Mouse (Mus musculus) heart, embryonic 13.5 days (tissue): ENCODE results near the gene Rftn1. TPM values are rescaled to one million over a fixed set of nuclear protein-coding genes. Genes with fewer than 3 reads are reported as not detected.

Source experiments
- ATAC-seq: fragments of 200-750 bp; cut with Nextera tagmentation; 2 replicates; pipeline ENCODE4 v1.8.0; 2017; ENCODE audit warnings: moderate TSS enrichment; ENCODE audit not compliant: insufficient number of reproducible peaks, low FRiP score, low TSS enrichment; ENCODE audit errors: extremely low read depth
- H3K27ac ChIP-seq: fragments of 300-500 bp; sonication (generic); replicated peaks from 2 replicates; pipeline ENCODE4 v1.5.1; 2015; ENCODE audit warnings: moderate library complexity, mild to moderate bottlenecking, inconsistent platforms
- H3K27me3 ChIP-seq: fragments of 300-500 bp; sonication (generic); replicated peaks from 2 replicates; pipeline ENCODE4 v1.6.1; 2015; ENCODE audit warnings: mild to moderate bottlenecking, inconsistent platforms
- H3K36me3 ChIP-seq: fragments of 300-500 bp; sonication (generic); 2 replicates; pipeline ENCODE4 v1.6.1; 2015; ENCODE audit warnings: mild to moderate bottlenecking, inconsistent platforms
- H3K4me1 ChIP-seq: fragments of 300-500 bp; sonication (generic); 2 replicates; pipeline ENCODE4 v1.6.1; 2015; ENCODE audit warnings: inconsistent platforms
- H3K4me2 ChIP-seq: fragments of 300-500 bp; sonication (generic); 2 replicates; pipeline ENCODE4 v1.6.1; 2015; ENCODE audit warnings: inconsistent platforms, mild to moderate bottlenecking, moderate library complexity
- H3K4me3 ChIP-seq: fragments of 300-500 bp; sonication (generic); 2 replicates; pipeline ENCODE4 v1.5.1; 2015; ENCODE audit warnings: moderate library complexity, mild to moderate bottlenecking, inconsistent platforms
- H3K9ac ChIP-seq: fragments of 300-500 bp; sonication (generic); 2 replicates; pipeline ENCODE4 v1.6.1; 2015; ENCODE audit warnings: inconsistent platforms, mild to moderate bottlenecking, moderate library complexity
- H3K9me3 ChIP-seq: fragments of 300-500 bp; sonication (generic); 2 replicates; pipeline ENCODE4 v1.6.1; 2016; ENCODE audit warnings: inconsistent platforms
- WGBS: fragments of 180-500 bp; shearing (Covaris S2); methylation state at CpG from one replicate; pipeline ENCODE4 v1.1.7; 2015; ENCODE audit warnings: mixed read lengths; 5-methylcytosine and 5-hydroxymethylcytosine counted together
- polyA plus RNA-seq: library from polyadenylated mRNA; unstranded; fragments of >200 nt; fragmentation: Nextera tagmentation; extraction: Ambion mirVana; gene quantifications from 2 replicates; pipeline ENCODE4 v1.2.1, GENCODE M21; 2015

The Rftn1 gene
- polyA plus RNA-seq, 1 experiment from 2014 or later: 26.3 TPM

DNA sequence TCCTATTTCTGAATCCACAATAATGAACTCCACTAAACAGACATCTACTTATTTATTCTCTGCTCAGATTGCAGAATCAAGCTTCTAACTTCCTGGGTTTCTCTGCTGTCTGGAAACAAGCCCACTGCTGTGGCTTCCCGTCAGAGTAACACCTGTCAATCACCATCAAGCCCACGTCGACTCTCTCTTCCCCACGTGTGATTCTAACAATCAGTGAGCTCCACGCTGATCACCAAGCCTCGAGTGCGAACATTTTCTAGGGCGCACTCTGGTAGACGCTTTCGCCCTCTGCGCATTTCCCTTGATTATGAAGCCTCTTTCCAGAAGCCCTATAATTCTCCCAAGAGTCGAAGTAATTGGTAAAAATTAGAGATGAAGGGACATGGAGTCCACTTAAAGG lies 90.4 kb downstream of the Rftn1 start:
- no peak overlapping the region for H3K4me2 ChIP-seq
- H3K27me3 ChIP-seq: no peaks in the 10 kb centered on the region
- H3K27ac ChIP-seq: no peak overlapping the region
- ATAC-seq: no peak
- 48% methylated on average over 12 of the region's 12 CpGs for WGBS
- 0 out of 2 replicates have a peak, but pooled peaks cover 3% of the 10 kb centered on the region for H3K9me3 ChIP-seq
- H3K4me3 ChIP-seq: no peak overlapping the region
- peaks cover 5% of the 10 kb centered on the region for H3K4me1 ChIP-seq
- H3K36me3 ChIP-seq: peaks cover 5% of the 10 kb centered on the region; the same call in 1 of the 2 replicates
- H3K9ac ChIP-seq: no peak overlapping the region; the same call in 1 of the 2 replicates

DNA sequence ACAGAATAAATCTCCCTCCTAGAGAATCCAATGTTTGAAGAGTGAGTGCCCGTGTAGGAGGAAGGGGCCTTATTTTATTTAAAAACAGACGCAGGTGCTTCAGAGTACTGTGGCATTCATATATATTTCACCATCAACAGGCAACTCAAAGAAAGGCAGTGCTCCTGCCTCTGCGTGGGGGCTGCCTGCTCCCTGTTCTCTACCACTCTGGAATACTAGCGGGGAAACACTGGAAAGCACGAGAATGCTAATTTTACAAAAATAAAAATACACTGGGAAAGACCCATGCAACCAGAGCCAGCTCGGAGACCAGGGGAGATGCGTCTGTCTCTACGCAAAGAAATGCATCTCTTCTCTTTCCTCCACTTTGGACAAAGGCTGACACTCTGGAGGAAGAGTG lies 91.1 kb downstream of the Rftn1 start:
- Histone ChIP-seq H3K4me2 (no peak overlapping the region), H3K9me3 (no peaks in the 10 kb centered on the region), H3K4me1 (peaks cover 5% of the 10 kb centered on the region), H3K27me3 (no peaks in the 10 kb centered on the region), H3K36me3 (no peaks in the 10 kb centered on the region), H3K27ac (no peak overlapping the region), H3K4me3 (no peak overlapping the region), H3K9ac (no peak overlapping the region)
- 60% methylated on average over 8 of the region's 8 CpGs for WGBS
- ATAC-seq: no peak

DNA sequence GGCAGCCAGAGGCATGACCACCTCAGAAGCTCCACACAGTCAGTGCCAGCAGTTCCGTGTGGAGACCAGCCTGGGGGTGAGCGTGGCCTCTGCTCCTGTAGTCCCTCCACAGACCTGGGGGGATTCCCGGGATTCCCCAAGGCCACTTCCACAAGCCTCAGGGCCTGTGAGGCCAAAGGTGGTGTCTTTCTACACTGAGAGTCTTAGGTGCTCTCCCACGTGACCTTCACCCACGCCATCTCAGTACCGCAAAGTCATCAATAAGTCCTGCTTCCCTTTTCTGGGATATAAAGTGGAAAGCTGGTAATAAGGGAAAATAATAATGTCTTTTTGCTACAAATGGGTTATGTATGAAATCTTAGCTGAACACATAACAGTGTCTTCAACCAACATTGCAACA lies 92.2 kb downstream of the Rftn1 start:
- no peak overlapping the region for H3K4me2 ChIP-seq
- H3K27ac ChIP-seq: no peak overlapping the region
- H3K9me3 ChIP-seq: no peaks in the 10 kb centered on the region
- H3K9ac ChIP-seq: no peak overlapping the region
- H3K4me1 ChIP-seq: peaks cover 12% of the 10 kb centered on the region
- no peaks in the 10 kb centered on the region for H3K27me3 ChIP-seq
- no peak for ATAC-seq
- H3K4me3 ChIP-seq: no peak overlapping the region
- no peaks in the 10 kb centered on the region for H3K36me3 ChIP-seq
- WGBS: 80% methylated on average over 6 of the region's 6 CpGs

GRCm38 (mm10) chr17:50097831-50098230 lies 92.6 kb downstream of the Rftn1 start:
- no peak overlapping the region for H3K27ac ChIP-seq
- no peak overlapping the region for H3K4me2 ChIP-seq
- H3K4me1 ChIP-seq: peaks cover 15% of the 10 kb centered on the region
- ATAC-seq: no peak
- no peaks in the 10 kb centered on the region for H3K36me3 ChIP-seq
- no peak overlapping the region for H3K4me3 ChIP-seq
- no peaks in the 10 kb centered on the region for H3K27me3 ChIP-seq
- H3K9me3 ChIP-seq: no peaks in the 10 kb centered on the region
- WGBS: 83% methylated on average over 5 of the region's 5 CpGs
- H3K9ac ChIP-seq: no peak overlapping the region

GRCm38 (mm10) chr17:50096305-50096704 lies 94.2 kb downstream of the Rftn1 start:
- Histone ChIP-seq H3K9ac (no peak overlapping the region), H3K4me2 (no peak overlapping the region), H3K9me3 (no peaks in the 10 kb centered on the region), H3K27ac (no peak overlapping the region), H3K4me1 (peaks cover 29% of the 10 kb centered on the region), H3K36me3 (no peaks in the 10 kb centered on the region), H3K27me3 (no peaks in the 10 kb centered on the region), H3K4me3 (no peak overlapping the region)
- 86% methylated on average over 4 of the region's 4 CpGs for WGBS
- ATAC-seq: no peak

GRCm38 (mm10) chr17:50094596-50094995 lies 95.9 kb downstream of the Rftn1 start:
- Histone ChIP-seq H3K9ac (no peak overlapping the region), H3K36me3 (no peaks in the 10 kb centered on the region), H3K4me1 (peaks cover 24% of the 10 kb centered on the region), H3K4me2 (no peak overlapping the region), H3K4me3 (no peak overlapping the region), H3K9me3 (no peaks in the 10 kb centered on the region), H3K27me3 (no peaks in the 10 kb centered on the region), H3K27ac (no peak overlapping the region)
- no peak for ATAC-seq

- H3K4me1 ChIP-seq: peaks cover 24% of the 10 kb centered on the region
- H3K36me3 ChIP-seq: no peaks in the 10 kb centered on the region
- WGBS: 76% methylated on average over 5 of the region's 5 CpGs
- H3K9me3 ChIP-seq: no peaks in the 10 kb centered on the region
- H3K4me2 ChIP-seq: no peak overlapping the region
- ATAC-seq: no peak
- H3K27me3 ChIP-seq: no peaks in the 10 kb centered on the region
- no peak overlapping the region for H3K27ac ChIP-seq
- H3K9ac ChIP-seq: no peak overlapping the region
- H3K4me3 ChIP-seq: no peak overlapping the region
Measured at GRCm38 (mm10) chr17:50094077-50094476, 96.4 kb downstream of the Rftn1 start.

DNA sequence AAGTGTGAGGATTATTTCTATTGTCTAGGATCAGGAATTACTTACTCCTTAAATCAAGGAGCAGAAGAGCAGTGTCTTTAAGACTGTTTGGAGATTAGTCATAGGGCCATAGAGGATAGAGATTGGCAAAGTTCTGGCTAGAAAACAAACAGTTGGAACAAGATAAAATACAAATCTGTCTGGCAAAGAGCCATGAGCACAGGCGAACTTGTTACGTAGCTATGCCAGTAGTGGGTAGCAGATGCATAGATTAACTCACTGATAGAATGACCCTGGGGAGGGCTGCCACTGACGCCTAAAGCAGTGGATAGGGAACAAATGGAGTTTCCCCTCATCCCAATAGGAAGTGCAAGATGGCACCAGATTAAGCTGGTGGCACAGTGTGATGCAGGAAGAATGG lies 97.1 kb downstream of the Rftn1 start:
- WGBS: 49% methylated on average over 3 of the region's 3 CpGs
- Histone ChIP-seq H3K4me3 (no peak overlapping the region), H3K27ac (no peak overlapping the region), H3K9me3 (no peaks in the 10 kb centered on the region), H3K4me1 (peaks cover 24% of the 10 kb centered on the region), H3K27me3 (no peaks in the 10 kb centered on the region), H3K36me3 (no peaks in the 10 kb centered on the region), H3K9ac (no peak overlapping the region), H3K4me2 (no peak overlapping the region)
- ATAC-seq: no peak

DNA sequence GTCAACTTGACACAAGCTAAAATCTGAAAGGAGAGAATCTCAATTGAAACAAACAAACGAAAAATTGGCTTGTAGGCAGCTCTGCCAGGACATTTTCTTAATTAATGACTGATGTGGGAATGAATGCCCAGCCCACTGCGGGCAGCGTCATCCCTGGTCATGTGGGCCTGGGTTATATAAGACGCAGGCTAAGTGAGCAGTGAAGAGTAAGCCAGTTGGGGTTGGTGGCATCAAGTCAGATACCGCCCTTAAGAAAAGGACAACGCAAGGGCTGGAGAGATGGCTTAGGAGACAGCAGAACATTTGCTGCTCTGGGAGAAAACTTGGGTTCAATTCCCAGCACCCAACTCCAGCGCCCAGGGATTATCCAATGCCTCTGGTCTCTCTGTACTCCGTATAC lies 97.6 kb downstream of the Rftn1 start:
- 83% methylated on average over 8 of the region's 8 CpGs for WGBS

DNA sequence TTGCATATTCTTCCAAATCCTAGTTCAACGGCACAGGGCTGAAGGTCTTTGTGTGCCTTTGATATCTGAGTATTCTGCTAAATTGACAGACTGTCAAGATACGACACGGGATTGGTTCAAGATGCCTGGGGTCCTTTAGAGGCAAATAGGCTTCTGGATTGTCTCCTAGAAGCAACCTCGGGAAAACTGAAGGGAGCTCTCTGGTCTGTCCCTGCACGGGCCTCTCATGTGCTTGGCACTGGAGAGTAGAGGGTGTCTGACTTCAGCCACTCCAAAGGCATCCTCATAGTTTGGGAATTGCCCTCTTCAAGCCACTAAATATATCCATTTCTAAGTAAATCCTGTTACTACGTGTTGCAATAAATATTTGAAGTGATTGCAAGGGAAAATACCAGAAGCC lies 98.6 kb downstream of the Rftn1 start:
- WGBS: 37% methylated on average over 6 of the region's 6 CpGs
- Histone ChIP-seq H3K36me3 (no peaks in the 10 kb centered on the region; the same call in 1 of the 2 replicates), H3K4me3 (no peak overlapping the region), H3K4me2 (no peak overlapping the region), H3K4me1 (peaks cover 24% of the 10 kb centered on the region), H3K9ac (no peak overlapping the region), H3K9me3 (no peaks in the 10 kb centered on the region), H3K27me3 (no peaks in the 10 kb centered on the region), H3K27ac (no peak overlapping the region)
- ATAC-seq: no peak

More for the DNA sequence above, 97.6 kb downstream of the Rftn1 start:
- H3K9me3 ChIP-seq: no peaks in the 10 kb centered on the region
- H3K4me1 ChIP-seq: peaks cover 24% of the 10 kb centered on the region
- H3K4me2 ChIP-seq: no peak overlapping the region
- no peak overlapping the region for H3K9ac ChIP-seq
- H3K36me3 ChIP-seq: no peaks in the 10 kb centered on the region
- no peak overlapping the region for H3K4me3 ChIP-seq
- no peaks in the 10 kb centered on the region for H3K27me3 ChIP-seq
- ATAC-seq: no peak
- H3K27ac ChIP-seq: no peak overlapping the region

DNA sequence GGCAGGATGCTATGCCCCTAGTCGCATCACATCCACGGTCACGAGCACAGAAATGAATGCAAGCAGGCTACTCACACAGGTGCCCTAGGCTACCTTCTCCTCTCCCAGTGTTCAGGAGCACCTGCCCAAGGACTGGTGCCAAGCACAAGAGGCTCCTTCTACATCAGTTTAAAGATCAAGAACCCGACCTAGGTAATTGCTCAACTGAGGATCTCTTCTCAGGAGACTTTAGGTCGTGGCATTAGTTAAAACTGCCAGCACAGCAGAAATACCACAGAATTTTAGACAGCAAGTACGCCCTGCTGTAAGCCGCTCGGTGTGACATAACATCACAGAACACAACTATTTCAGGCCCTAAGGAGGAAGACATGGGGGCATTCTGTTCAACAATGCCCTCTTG lies 100.7 kb downstream of the Rftn1 start:
- Histone ChIP-seq H3K27ac (no peak overlapping the region), H3K36me3 (peaks cover 18% of the 10 kb centered on the region), H3K4me1 (peaks cover 24% of the 10 kb centered on the region), H3K27me3 (no peaks in the 10 kb centered on the region), H3K4me2 (no peak overlapping the region), H3K4me3 (no peak overlapping the region), H3K9me3 (no peaks in the 10 kb centered on the region), H3K9ac (no peak overlapping the region)
- 84% methylated on average over 8 of the region's 8 CpGs for WGBS
- ATAC-seq: no peak

DNA sequence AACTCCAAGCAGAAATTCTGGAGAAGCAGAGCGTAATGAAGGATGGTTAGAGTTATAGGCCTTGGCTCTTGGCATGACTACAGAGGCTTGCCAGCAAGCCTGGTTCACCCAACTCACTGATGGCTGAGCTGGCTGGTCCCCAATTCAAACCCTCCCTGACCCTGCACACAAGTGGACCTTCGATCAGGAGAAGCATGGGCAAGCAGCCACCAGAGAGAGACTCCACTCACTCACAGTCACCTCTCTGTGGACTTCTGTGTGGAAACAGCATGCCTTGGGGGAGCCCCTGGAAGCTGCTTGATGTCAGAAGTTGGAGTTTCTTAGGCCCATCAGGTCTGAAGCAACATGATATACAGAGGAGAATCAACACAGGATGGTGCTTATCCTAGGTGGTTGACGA lies 102.4 kb downstream of the Rftn1 start:
- whole genome bisulfite sequencing: 76% methylated on average over 3 of the region's 3 CpGs
- no peak overlapping the region for H3K9ac ChIP-seq
- no peak overlapping the region for H3K4me3 ChIP-seq
- H3K36me3 ChIP-seq: peaks cover 19% of the 10 kb centered on the region
- H3K4me1 ChIP-seq: peaks cover 16% of the 10 kb centered on the region
- ATAC-seq: no peak
- no peaks in the 10 kb centered on the region for H3K9me3 ChIP-seq
- H3K4me2 ChIP-seq: no peak overlapping the region
- H3K27me3 ChIP-seq: no peaks in the 10 kb centered on the region
- H3K27ac ChIP-seq: no peak overlapping the region
